Mouse (Mus musculus) thymus, postnatal 25 days (tissue): ENCODE results near the gene Ogfod3.

ENCODE experiments used
- DNase-seq: peaks from one replicate; pipeline ENCODE4 v3.0.0; 2022

Ogfod3 gene

DNA sequence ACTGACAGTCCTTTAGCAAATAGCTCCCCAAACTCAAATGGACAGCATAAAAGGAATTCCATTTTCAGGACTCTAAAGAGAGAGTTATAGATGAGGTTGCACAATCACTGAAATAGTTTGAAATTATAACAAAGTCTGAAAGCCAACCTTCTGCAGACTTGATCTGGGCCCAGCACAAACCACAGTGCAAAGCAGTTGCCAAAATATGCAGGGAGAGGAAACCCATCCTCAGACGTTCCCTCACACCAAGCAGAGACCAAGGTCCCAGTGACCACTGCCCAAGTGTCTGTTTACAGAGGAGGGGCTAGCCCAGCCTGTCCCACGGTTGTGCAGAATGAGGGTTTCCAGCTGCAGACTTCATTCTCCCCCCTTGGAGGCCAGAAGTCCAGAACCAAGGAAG, 5.9 kb downstream of the Ogfod3 start:
- no peak for DNase-seq

DNA sequence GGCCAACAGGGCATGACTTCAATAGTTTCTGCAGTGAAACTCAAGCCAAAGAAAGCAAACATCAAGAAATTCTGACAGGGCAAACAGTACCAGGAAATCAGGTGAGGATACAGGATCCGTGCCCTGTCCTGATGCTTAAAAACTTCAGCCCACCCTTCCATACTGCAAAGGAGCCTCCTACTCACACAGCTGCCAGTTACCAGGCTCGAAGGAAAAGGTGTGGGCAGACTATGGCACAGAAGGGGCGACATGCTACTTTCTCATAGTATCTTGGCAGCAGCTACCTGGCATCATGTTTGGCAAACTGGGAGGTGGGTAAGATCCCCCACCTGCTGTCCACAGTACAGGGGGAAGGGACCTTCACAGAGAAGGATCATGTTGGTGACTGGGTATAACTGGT, 11.1 kb downstream of the Ogfod3 start:
- DNase-seq = no peak

DNA sequence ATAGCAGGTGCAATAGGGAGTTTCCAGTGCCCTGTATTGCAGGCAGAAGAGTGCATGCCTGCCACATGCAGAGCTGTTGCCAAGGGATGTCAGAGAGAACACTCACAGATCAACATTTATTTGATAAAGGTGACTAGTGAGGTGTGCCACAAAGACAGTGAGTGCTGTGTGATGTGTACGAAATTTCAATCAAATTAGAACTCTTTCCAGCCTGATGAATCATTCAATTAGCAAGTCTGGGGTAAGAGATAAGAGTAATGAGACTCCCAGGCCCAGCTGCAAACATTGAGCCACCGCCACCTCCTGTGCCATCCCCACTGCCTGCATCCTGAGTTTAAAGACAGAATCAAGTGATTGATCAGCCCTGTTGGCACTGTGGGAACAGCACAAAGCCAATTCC, 11.8 kb downstream of the Ogfod3 start:
- DNase-seq = no peak

DNA sequence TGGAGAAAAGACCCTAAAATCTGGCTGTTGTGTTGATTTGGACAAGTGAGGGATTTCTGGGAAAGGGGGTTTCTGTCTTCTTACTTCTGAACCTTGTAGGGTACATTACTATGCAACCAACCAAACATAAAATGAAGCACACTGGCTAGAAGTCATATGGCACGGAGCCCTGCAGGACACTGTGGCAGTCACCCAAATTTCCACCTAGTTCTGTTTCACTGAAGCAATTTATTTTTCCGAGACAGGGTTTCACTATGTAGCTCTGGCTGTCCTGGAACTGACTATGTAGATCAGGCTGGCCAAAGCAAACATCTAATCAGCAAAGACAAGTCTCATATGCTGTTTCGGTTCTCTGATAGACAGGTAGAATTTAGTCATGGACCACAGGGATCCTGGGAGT, 14.8 kb downstream of the Ogfod3 start:
- DNase-seq = no peak

DNA sequence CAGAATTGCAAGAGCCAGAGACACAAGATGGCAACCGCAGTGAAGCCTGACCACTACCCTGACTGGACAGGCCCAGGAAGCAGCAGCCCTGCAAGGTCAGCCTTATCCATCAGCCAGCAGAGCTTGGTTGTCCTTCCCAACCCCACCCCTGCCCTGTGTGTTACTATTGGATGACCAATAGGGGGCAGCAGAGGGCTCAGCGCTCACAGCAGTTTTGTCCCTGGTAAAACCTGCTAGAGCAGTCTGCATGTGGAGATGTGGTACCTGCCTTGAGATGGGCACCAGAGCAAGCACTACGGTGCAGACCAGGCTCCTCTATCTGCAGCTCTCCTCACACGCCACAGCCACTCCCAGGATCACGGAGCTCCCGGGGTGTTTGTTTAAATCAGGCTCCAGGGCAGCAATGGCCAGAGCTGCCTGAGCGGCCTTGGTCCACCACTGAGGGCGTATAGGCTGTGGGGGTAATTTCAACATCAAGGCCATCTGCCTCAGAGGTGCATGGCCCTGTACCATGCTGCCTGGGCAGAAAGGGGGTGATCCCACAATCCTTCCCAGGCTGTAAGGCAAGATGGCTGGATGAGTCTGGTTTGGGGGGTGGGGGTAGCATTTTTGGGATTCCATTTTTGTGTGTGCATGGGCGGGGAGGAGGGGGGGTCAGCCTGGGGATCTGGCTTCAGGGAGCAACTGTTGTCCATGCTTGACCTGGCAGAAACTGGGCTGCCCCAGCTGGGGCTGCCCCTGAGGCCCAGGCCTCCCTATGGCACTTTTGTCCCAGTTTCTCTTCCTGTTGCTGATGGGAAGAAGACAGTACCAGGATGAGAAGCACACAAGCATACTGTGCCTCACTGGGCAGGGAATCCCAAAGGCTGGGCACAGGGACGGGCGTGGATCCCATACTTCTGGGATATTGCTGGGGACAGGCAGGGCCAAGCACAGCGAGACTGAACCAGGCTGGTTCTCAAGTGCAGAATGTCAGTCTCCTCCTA, 27.9 kb downstream of the Ogfod3 start:
- peak; percentile 48 for DNase-seq

DNA sequence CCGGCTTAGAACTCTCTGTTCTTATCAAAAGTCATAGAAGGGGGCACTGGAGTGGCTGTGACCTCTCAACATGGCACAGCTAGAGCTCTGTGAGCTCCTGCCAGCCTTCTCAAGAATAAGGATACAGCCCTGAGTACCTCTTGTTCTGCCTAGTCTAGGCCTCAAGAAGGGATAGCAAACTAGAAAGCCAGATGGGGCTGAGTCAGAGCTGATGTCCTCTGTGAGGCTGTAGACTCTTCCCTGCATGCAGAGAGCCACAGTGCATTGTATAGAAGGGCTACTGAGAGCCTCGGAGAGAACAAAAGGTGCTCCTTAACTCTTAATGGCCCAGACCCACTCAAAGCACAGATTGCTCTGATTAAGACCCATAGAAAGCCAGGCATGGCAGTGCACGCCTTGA, 30.3 kb downstream of the Ogfod3 start:
- no peak for DNase-seq

DNA sequence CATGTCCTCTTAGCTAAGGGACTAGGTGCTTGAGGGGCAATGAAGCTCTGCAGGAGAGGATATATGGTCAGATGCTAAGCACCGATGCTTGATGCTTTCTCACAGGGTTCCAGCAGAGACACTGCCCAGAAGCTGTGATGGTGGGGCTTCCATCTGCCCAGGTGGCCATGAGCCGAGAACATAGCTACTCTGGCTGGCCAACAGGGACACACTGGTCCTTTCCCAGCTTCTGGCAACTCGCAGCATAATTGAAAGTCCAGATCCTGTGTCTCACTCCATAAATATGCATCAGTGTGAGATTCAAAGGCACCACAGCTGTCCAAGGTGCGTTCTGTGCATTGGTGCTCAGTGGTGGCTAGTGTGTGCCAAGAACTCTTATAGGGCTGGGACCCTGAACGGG, 31.3 kb downstream of the Ogfod3 start:
- DNase-seq = no peak

DNA sequence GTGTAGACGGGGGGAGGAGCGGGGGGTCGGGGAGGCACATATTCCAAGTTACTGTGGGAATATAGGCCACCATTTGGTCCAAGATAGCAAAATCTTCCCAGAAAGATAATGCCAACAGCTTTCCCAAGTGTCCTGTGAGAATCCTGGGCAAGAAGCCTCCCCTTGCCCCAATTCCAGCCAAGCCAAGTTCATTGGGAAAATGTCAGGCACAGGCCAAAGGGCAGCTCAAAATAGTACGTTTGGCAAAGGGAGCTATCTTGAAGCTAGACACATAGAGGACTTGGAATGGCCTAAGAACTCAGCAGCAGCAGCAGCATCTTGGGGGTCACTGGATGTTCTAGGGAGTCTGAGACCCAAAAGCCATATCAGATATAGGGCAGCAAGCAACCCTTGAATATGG, 40.8 kb downstream of the Ogfod3 start:
- DNase-seq = no peak

DNA sequence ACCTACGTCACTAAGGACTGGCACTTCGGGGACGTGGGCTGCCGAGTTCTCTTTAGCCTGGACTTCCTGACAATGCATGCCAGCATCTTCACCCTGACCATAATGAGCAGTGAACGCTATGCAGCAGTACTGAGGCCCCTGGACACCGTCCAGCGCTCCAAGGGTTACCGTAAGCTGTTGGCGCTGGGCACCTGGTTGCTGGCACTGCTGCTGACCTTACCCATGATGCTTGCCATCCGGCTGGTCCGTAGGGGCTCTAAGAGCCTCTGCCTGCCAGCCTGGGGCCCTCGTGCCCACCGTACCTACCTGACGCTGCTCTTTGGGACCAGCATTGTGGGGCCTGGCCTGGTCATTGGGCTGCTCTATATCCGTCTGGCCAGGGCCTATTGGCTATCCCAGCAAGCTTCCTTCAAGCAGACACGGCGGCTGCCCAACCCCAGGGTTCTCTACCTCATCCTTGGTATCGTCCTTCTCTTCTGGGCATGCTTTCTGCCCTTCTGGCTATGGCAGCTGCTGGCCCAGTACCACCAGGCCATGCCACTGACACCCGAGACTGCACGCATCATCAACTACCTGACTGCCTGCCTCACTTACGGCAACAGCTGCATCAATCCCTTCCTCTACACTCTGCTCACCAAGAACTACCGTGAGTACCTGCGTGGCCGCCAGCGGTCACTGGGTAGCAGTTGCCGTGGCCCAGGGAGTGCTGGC, 43.7 kb downstream of the Ogfod3 start:
- no peak for DNase-seq

DNA sequence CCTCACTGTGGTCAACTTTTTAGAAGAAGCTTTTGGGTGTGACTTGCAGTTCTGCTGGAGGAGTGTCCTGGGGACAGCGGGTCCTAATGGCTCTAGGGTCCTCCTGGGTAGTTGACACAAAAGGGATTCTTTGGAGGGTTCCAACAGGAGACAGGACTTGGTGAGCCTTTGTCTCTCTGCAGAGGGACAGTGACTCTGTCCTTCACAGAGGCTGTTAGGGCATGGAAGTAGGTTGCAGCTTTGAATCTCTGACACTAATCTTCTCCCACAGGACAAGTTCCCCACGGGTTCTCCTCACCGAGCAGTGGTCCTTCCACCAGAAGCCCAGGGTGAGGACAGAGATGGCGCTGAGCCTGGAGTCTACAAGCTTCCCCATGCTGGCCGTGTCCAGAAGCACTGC, 44.5 kb downstream of the Ogfod3 start, which contains the start of gene Uts2r:
TSS of gene Uts2r (plus strand) at position 301 of the 400 bp plus-strand sequence.
- DNase-seq = no peak

DNA sequence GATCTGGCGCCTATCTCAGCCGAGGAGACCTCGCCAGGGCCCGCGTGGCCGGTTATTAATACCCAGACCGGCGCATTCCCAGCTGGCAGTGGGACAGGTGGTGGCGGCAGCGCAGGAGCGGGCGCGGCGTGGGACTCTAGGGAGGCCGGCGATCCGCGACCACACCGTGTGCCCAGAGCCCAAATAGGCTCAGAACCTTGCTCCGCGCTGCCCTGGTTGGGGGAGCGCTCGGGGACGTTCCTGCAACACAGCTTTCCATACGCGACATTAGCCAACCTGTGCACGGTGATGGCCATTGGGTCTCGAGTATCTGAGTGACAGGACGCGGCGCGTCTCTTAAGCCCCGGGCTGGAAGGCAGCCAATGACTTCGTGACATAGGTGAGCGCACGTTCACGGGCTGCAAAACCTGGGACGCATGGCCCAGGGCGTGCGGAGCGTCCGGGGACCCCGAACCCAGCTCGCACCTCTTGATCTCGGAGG, 48.1 kb downstream of the Ogfod3 start:
- DNase-seq = no peak

DNA sequence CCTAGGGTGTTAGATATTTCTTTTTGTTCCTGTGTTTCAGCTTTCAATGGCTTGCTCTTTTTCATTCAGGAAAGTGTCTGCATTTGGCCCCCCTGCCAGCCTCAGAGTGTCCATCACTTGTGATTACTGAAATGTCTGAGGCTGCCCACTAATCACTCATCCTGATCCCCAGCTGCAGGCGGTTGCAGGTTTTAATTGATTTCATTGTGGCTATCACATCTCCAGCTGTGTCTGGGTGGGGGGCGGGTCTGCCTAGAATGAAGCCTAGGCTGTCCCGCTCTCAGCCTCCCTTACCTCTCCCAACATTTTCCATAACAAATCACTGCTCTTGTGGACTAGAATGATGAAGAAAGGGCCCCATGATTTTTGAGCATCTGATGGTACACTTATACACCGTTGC, 50.3 kb downstream of the Ogfod3 start:
- no peak for DNase-seq

DNA sequence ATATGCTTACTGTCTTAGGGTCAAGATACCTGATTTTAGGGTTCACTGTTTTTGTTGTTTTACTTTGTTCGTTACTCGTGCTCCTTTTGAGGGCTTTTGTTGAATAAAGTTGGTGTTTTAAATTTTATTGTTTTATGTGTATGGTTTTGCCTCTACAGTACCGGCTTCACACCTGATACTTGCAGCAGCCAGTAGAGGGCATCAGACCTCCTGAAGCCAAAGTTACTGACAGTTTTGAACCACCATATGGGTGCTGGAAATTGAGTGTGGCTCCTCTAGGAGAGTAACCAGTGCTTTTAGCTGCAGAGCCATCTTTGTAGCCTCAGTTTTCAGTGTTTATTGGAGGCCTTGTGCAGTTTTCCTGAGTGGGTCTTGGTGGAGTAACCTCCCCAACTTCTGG, 56.3 kb downstream of the Ogfod3 start:
- peak; percentile 12 for DNase-seq

DNA sequence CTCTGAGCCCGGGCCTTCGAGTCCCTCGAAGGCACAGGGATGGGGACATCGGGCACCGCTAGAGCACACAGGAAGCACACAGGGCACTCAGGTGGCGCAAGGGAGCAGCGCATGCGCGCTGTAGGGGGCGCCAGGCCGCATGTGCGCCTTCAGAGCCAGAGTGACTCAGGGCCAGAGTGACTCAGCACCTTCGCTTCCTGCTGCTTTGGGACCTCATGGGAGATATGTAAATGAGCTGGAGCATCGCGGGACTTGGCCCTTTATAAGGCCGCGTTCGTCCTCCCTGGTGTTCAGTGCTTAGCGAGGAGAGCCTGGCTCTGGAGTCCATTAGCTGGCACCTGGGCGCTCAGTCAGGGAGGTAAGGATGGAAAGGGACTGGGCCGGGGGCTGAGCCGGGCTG, 58.6 kb downstream of the Ogfod3 start, which contains the start of gene Tex19.1:
TSS of gene Tex19.1 (plus strand) at position 279 of the 400 bp plus-strand sequence.
- no peak for DNase-seq

DNA sequence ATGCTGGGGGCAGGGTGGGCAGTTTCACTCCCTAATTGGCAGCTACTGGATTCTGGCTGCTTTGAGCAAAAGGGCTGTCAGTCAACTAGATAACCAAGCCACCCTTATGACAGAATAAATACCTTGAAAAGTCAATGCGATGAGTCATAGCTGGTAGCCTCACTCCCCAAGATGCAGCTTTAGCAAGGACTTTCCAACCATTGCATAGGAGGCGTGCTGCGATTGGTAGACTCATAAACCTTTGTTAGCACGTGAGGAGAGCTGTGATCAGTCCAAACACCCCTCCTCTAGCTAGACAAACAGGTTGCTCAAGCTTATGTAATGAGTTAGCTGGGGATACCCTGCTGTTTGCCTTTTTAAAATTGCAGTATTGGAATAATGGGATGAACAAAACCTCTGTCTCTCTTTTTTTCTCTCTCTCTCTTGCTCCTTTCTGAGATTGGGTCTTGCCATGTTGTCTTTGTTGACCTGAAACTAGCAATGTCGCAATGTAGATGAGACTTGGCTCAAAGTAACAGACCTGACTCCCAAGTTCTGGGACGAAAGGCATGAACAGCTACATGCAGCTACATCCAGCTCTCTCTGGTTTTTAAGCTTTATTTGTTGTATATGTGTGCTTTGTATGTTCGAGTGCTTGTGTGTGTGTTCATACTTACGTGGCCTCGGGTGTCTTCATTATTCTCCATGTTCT, 61.0 kb downstream of the Ogfod3 start:
- no peak for DNase-seq

DNA sequence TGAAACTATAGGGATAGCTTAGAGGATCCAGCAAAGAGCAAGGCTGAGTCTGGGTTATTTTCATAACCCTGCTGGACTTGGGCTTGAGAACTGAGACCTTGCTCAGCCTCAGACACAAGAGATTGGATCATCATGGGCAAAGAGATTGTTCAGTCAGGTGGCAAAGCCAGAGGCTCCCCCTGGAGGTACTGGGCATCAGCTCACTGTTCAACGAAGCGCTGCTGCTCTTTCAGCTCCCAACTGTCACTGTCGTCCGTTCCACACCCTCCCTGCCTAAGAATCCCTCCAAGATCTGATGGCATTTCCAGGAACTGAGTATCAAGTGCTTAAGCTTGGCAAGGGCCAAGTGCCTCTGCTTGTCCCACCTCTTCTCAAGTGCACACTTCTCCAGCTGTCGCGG, 65.8 kb downstream of the Ogfod3 start:
- no peak for DNase-seq

DNA sequence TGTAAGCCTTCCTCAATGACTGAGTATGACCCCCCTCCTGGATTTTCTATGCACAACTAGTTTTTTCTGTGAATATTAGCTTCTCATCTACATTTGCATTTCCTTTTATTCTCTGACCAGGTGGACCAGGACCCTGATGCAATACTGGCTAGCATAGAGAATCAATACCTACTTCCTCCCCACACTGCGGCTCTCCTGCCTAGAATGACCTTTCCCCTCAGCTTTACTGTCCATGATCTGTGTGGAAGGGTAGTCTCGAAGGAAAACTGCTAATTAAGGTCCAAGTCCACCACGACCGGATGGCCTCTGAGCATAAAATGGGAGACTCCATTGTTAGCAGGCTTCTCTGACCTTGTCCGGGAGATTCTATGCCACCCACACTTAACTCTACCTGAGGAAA, 66.8 kb downstream of the Ogfod3 start:
- no peak for DNase-seq

DNA sequence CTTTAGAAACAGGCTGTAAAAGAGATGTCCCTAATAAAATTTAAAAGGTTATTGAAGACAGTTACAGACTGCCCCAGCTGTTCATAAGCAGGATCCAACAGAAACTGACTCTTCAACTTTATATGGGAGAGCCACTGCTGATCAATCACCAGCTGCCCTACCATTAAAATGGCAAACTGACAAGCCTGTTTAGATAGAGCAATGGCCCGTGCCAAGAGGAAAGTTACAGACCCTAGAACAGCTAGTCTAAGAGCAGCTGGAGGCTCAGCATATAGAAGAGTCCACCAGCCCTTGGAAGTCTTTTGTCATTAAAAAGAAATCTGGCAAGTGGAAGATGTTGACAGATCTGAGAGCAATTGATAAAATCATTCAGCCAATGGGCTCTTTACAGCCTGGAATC, 69.9 kb downstream of the Ogfod3 start:
- DNase-seq = no peak

DNA sequence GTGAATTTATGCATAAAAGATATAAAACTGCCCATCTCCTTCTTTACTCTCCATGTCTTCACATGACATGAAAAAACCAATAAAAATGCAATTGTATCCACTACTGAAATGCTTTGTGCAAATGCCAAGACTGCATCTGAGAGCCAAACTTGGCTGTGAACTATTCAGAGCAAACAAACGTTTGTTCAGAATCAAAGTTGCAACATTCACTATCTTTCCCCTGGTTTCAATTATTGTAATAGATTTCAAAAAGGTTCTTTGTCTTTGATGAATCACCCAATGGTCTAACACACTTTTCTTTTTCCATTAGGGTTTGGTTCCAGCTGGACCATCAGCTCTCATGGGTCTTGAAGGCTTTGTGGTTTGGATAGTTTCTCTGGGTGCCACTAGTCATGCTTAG, 74.9 kb downstream of the Ogfod3 start:
- no peak for DNase-seq
